Mouse (Mus musculus) testis, postnatal 14 days (tissue): ENCODE measurements at regions not wholly inside any gene's neighbourhood (a gene's known extent, or its start where the extent isn't known, plus 50 kb on each side); places are given as distances from the start of the nearest gene placed in this dataset.
"Not testable (repeated sequence)": the region's sequence is repeated elsewhere in the genome, so short reads cannot be mapped to it uniquely, and the experiment has no call there.

ENCODE experiments used
- DNase-seq: peaks from one replicate; pipeline ENCODE4 v3.0.0; 2021; ENCODE audit warnings: low spot score

- no peak for DNase-seq
Observed at GRCm38 (mm10) chr9:9606322-9606721, 367.4 kb upstream of the Arhgap42 start.

GRCm38 (mm10) chr9:9591263-9591662, 352.4 kb upstream of the Arhgap42 start:
- no peak for DNase-seq

GRCm38 (mm10) chr9:9583011-9583605, 344.2 kb upstream of the Arhgap42 start:
- DNase-seq: no peak

- DNase-seq: no peak
Observed at GRCm38 (mm10) chr9:9582301-9583010, 343.6 kb upstream of the Arhgap42 start.

- DNase-seq: no peak
Observed at GRCm38 (mm10) chr9:9568040-9568649, 329.2 kb upstream of the Arhgap42 start.

GRCm38 (mm10) chr9:9564551-9564950, 325.6 kb upstream of the Arhgap42 start:
- DNase-seq: no peak

GRCm38 (mm10) chr9:9548657-9549056, 309.8 kb upstream of the Arhgap42 start:
- no peak for DNase-seq

- no peak for DNase-seq
Observed at GRCm38 (mm10) chr9:9547570-9547969, 308.7 kb upstream of the Arhgap42 start.

- no peak for DNase-seq
Observed at GRCm38 (mm10) chr9:9547121-9547520, 308.2 kb upstream of the Arhgap42 start.

GRCm38 (mm10) chr9:9500345-9500744, 261.4 kb upstream of the Arhgap42 start:
- DNase-seq: no peak

GRCm38 (mm10) chr9:9493594-9494182, 254.8 kb upstream of the Arhgap42 start:
- no peak for DNase-seq

GRCm38 (mm10) chr9:9477145-9477544, 238.2 kb upstream of the Arhgap42 start:
- no peak for DNase-seq

- DNase-seq: no peak
Observed at GRCm38 (mm10) chr9:9475009-9475744, 236.3 kb upstream of the Arhgap42 start.

GRCm38 (mm10) chr9:9444213-9444612, 205.3 kb upstream of the Arhgap42 start:
- no peak for DNase-seq

- DNase-seq: no peak
Observed at GRCm38 (mm10) chr9:9420326-9420725, 181.4 kb upstream of the Arhgap42 start.

- no peak for DNase-seq
Observed at GRCm38 (mm10) chr9:9412460-9413181, 173.7 kb upstream of the Arhgap42 start.

- not testable (repeated sequence) for DNase-seq
Observed at GRCm38 (mm10) chr9:9394190-9394589, 155.3 kb upstream of the Arhgap42 start.

- DNase-seq: no peak
Observed at GRCm38 (mm10) chr9:9376650-9377189, 137.8 kb upstream of the Arhgap42 start.

- peak; percentile 27 for DNase-seq
Observed at GRCm38 (mm10) chr9:9375304-9375904, 136.5 kb upstream of the Arhgap42 start.

GRCm38 (mm10) chr9:9372594-9372993, 133.7 kb upstream of the Arhgap42 start:
- DNase-seq: no peak

GRCm38 (mm10) chr9:9368731-9369130, 129.8 kb upstream of the Arhgap42 start:
- DNase-seq: no peak
